Comparison of ENCODE assay signal across 8 mouse cellular contexts in genomic region chrX:33416321-33416720, GRCm38 (mm10).
DNase-seq lines count a peak whose midpoint lies in the region; ATAC-seq lines count a peak whose summit lies in the region.
"Not testable (repeated sequence)": the region's sequence is repeated elsewhere in the genome, so short reads cannot be mapped to it uniquely, and the experiment has no call there.

No protein-coding gene starts in this region.

- peak; percentile 93 for ATAC-seq in erythroid progenitor cell, adult 5-6 weeks (replicated peaks; ENCODE audit: low FRiP score, poor library complexity, severe bottlenecking)

- intact Hi-C loops in left cerebral cortex, postnatal 25 days (cut with DNase I) = not testable (repeated sequence)

- peak; percentile 3 for DNase-seq in MN1 (ENCODE audit: low spot score)
- peak; percentile 10 for DNase-seq in c-Kit-positive CD71-positive TER-119-positive erythroid progenitor cells, embryonic 14.5 days (ENCODE audit: low spot score)
- peak; percentile 41 for DNase-seq in heart, postnatal 4 days
- DNase-seq in left cerebral cortex, postnatal 25 days (ENCODE audit: low spot score in 2 of 2) = peak; percentile 0 to 1
- DNase-seq in lung, postnatal 4 days = peak; percentile 6 to 19
- DNase-seq in right cerebral cortex, postnatal 14 days = peak; percentile 15
- DNase-seq in yolk sac, embryonic 10.5 days (ENCODE audit: low spot score) = peak; percentile 12

Comparison
In these comparisons a context has a peak if more than half of its experiments do, and no peak if none do; other contexts are left out.
1. Peak in every context shown above with its lines: DNase-seq and ATAC-seq.